Mouse (Mus musculus) heart, adult 2 months (tissue): ENCODE results near the gene Zbtb32.

Experiments used
- CTCF ChIP-seq: fragments of 200-600 bp; IDR thresholded peaks from 2 replicates; pipeline ENCODE4 v1.8.1; 2022; ENCODE audit warnings: antibody characterized with exemption, mild to moderate bottlenecking, moderate library complexity
- EP300 ChIP-seq: fragments of 200-500 bp; IDR thresholded peaks from 2 replicates; pipeline ENCODE4 v1.6.1; 2011; ENCODE audit warnings: low read depth, low read length, control low read depth; ENCODE audit not compliant: insufficient read depth
- POLR2A ChIP-seq: fragments of 200-500 bp; IDR thresholded peaks from 2 replicates; pipeline ENCODE4 v1.6.1; 2011; ENCODE audit warnings: mild to moderate bottlenecking, low read depth, low read length, control low read depth; ENCODE audit not compliant: insufficient read depth

- TF ChIP-seq CTCF (no peak), POLR2A (peak; percentile 63; the same call in 1 of the 2 replicates), EP300 (peak; percentile 73)
Measured at GRCm38 (mm10) chr7:30563117-30563905, 35.4 kb downstream of the Zbtb32 start, which contains the start of the genes U2af1l4, Gm49396 and Psenen.
